Mouse (Mus musculus): ENCODE measurements around the gene Ppp1r9b. TPM values are rescaled to one million over a fixed set of nuclear protein-coding genes. Genes with fewer than 3 reads are reported as not detected.
A peak's percentile ranks its signal among the peaks of the same experiment; 100 is the strongest.

Gene Ppp1r9b
- total and polyA plus RNA-seq, 2 experiments from 2014 or later, result 20.4 to 217 TPM

- Histone ChIP-seq H3K27me3 (ENCODE audit: insufficient read depth, low read length) (no peaks in the 10 kb centered on the region), H3K36me3 (ENCODE audit: insufficient read depth, low read length) (peaks cover 2% of the 10 kb centered on the region; the same call in 1 of the 2 replicates), H3K27ac (ENCODE audit: low read depth, low read length) (no peak overlapping the region), H3K9ac (replicated peaks; ENCODE audit: low read length, poor library complexity, severe bottlenecking) (no peak overlapping the region), H3K4me3 (ENCODE audit: low read depth, low read length) (no peak overlapping the region), H3K4me1 (ENCODE audit: insufficient read depth, low read length) (peaks cover 5% of the 10 kb centered on the region; the same call in 1 of the 2 replicates), H3K4me2 (ENCODE audit: low read depth, low read length, poor library complexity, severe bottlenecking) (no peak overlapping the region), H3K9me3 (ENCODE audit: low read length) (no peaks in the 10 kb centered on the region)
- no peak for ATAC-seq (ENCODE audit: low FRiP score)
- WGBS, result 88% methylated on average over 13 of the region's 13 CpGs
- no peak for DNase-seq (ENCODE audit: low spot score)
- no peak for TF ChIP-seq CTCF (IDR thresholded peaks at IDR 0.05)
Measured at GRCm38 (mm10) chr11:95038818-95039655, 48.2 kb downstream of the Ppp1r9b start.

- DNase-seq (ENCODE audit: low spot score) (no peak), ATAC-seq (ENCODE audit: low FRiP score) (no peak)
- no peak for TF ChIP-seq CTCF (IDR thresholded peaks at IDR 0.05)
- H3K36me3 ChIP-seq (ENCODE audit: insufficient read depth, low read length), result peaks cover 7% of the 10 kb centered on the region
- H3K4me1 ChIP-seq (ENCODE audit: insufficient read depth, low read length), result peaks cover 5% of the 10 kb centered on the region; the same call in 1 of the 2 replicates
- whole genome bisulfite sequencing, result 79% methylated on average over 4 of the region's 4 CpGs
- no peak overlapping the region; the same call in 1 of the 2 replicates for H3K4me3 ChIP-seq (ENCODE audit: low read depth, low read length)
- H3K9ac ChIP-seq (replicated peaks; ENCODE audit: low read length, poor library complexity, severe bottlenecking), result peak overlapping the region; percentile 60; the same call in 1 of the 2 replicates
- H3K9me3 ChIP-seq (ENCODE audit: low read length), result no peaks in the 10 kb centered on the region
- no peaks in the 10 kb centered on the region for H3K27me3 ChIP-seq (ENCODE audit: insufficient read depth, low read length)
- H3K27ac ChIP-seq (ENCODE audit: low read depth, low read length), result no peak overlapping the region
- H3K4me2 ChIP-seq (ENCODE audit: low read depth, low read length, poor library complexity, severe bottlenecking), result peak overlapping the region; percentile 83
Measured at GRCm38 (mm10) chr11:95039766-95040165, 48.9 kb downstream of the Ppp1r9b start.

- no peak for TF ChIP-seq CTCF (IDR thresholded peaks at IDR 0.05)
- Histone ChIP-seq H3K9me3 (ENCODE audit: low read length) (no peaks in the 10 kb centered on the region), H3K27me3 (ENCODE audit: insufficient read depth, low read length) (no peaks in the 10 kb centered on the region), H3K4me2 (ENCODE audit: low read depth, low read length, poor library complexity, severe bottlenecking) (peak overlapping the region; percentile 83), H3K4me3 (ENCODE audit: low read depth, low read length) (peak overlapping the region; percentile 71), H3K27ac (ENCODE audit: low read depth, low read length) (peak overlapping the region; percentile 13; the same call in 1 of the 2 replicates), H3K36me3 (ENCODE audit: insufficient read depth, low read length) (peaks cover 15% of the 10 kb centered on the region), H3K9ac (replicated peaks; ENCODE audit: low read length, poor library complexity, severe bottlenecking) (peak overlapping the region; percentile 60), H3K4me1 (ENCODE audit: insufficient read depth, low read length) (peaks cover 5% of the 10 kb centered on the region; the same call in 1 of the 2 replicates)
- WGBS, result 2% methylated on average over 20 of the region's 20 CpGs
- DNase-seq (ENCODE audit: low spot score), result peak; percentile 59
- peak; percentile 24 for ATAC-seq (ENCODE audit: low FRiP score)
Measured at GRCm38 (mm10) chr11:95040491-95041138, 49.8 kb downstream of the Ppp1r9b start.

GRCm38 (mm10) chr11:95041139-95041609 is 50.3 kb downstream of the Ppp1r9b start, which contains the start of gene Pdk2:
Pdk2 (minus strand) TSS chr11:95041354.
- H3K4me1 ChIP-seq (ENCODE audit: insufficient read depth, low read length), result peaks cover 5% of the 10 kb centered on the region; the same call in 1 of the 2 replicates
- no peaks in the 10 kb centered on the region for H3K9me3 ChIP-seq (ENCODE audit: low read length)
- peak within 1 kb of the TSS; percentile 60 for H3K9ac ChIP-seq (replicated peaks; ENCODE audit: low read length, poor library complexity, severe bottlenecking)
- H3K4me2 ChIP-seq (ENCODE audit: low read depth, low read length, poor library complexity, severe bottlenecking), result peak within 1 kb of the TSS; percentile 83
- H3K27ac ChIP-seq (ENCODE audit: low read depth, low read length), result peak within 1 kb of the TSS; percentile 13; the same call in 1 of the 2 replicates
- H3K27me3 ChIP-seq (ENCODE audit: insufficient read depth, low read length), result no peaks in the 10 kb centered on the region
- H3K36me3 ChIP-seq (ENCODE audit: insufficient read depth, low read length), result peaks cover 15% of the 10 kb centered on the region
- WGBS, result 0% methylated on average over 40 of the region's 41 CpGs
- ATAC-seq (ENCODE audit: low FRiP score) (peak; percentile 96), DNase-seq (ENCODE audit: low spot score) (peak; percentile 98)
- no peak for TF ChIP-seq CTCF (IDR thresholded peaks at IDR 0.05)
- H3K4me3 ChIP-seq (ENCODE audit: low read depth, low read length), result peak within 1 kb of the TSS; percentile 71

GRCm38 (mm10) chr11:95042096-95042495 is 51.3 kb downstream of the Ppp1r9b start:
- peak; percentile 91 for DNase-seq (ENCODE audit: low spot score)
- ATAC-seq (ENCODE audit: low FRiP score), result no peak
- Histone ChIP-seq H3K27me3 (ENCODE audit: insufficient read depth, low read length) (no peaks in the 10 kb centered on the region), H3K4me2 (ENCODE audit: low read depth, low read length, poor library complexity, severe bottlenecking) (peak overlapping the region; percentile 83), H3K4me3 (ENCODE audit: low read depth, low read length) (peak overlapping the region; percentile 71), H3K36me3 (ENCODE audit: insufficient read depth, low read length) (peaks cover 18% of the 10 kb centered on the region), H3K4me1 (ENCODE audit: insufficient read depth, low read length) (peaks cover 5% of the 10 kb centered on the region; the same call in 1 of the 2 replicates), H3K27ac (ENCODE audit: low read depth, low read length) (0 out of 2 replicates have a peak overlapping the region, but pooled peaks have one; percentile 13), H3K9me3 (ENCODE audit: low read length) (no peaks in the 10 kb centered on the region), H3K9ac (replicated peaks; ENCODE audit: low read length, poor library complexity, severe bottlenecking) (no peak overlapping the region)
- under 1% methylated on average over 11 of the region's 11 CpGs for WGBS
- peak; percentile 86 for TF ChIP-seq CTCF (IDR thresholded peaks at IDR 0.05)

Measured in midbrain, postnatal 0 days (tissue).